Mouse (Mus musculus) liver, adult 2 months (tissue): ENCODE data around the gene Fgd3.

Experiments used
- CTCF ChIP-seq: fragments of 200-500 bp; IDR thresholded peaks from 2 replicates; pipeline ENCODE4 v1.5.1; 2011; ENCODE audit warnings: low read depth, low read length, control low read depth
- POLR2A ChIP-seq: fragments of 200-500 bp; IDR thresholded peaks from 2 replicates; pipeline ENCODE4 v1.6.1; 2011; ENCODE audit warnings: low read length, control low read depth; ENCODE audit not compliant: insufficient read depth; ENCODE audit errors: extremely low read depth

- TF ChIP-seq CTCF (no peak), POLR2A (no peak)
Observed at GRCm38 (mm10) chr13:49291949-49292348, 28.2 kb downstream of the Fgd3 start.
